Mouse (Mus musculus) gastrocnemius, postnatal 10 days (tissue): ENCODE data around the gene Olfr1220. TPM values are rescaled to one million over a fixed set of nuclear protein-coding genes. Genes with fewer than 3 reads are reported as not detected.

ENCODE experiments used
- DNase-seq: peaks from one replicate; pipeline ENCODE4 v3.0.0; 2021; ENCODE audit warnings: mixed read lengths
- long read RNA-seq, 2 experiments: library from polyadenylated mRNA; stranded (forward); transcript quantifications; one replicate each; pipeline ENCODE4 v2.0.0; 2021
- total RNA-seq, 2 experiments: library from RNA; stranded (reverse); gene quantifications; 2 replicates each; pipeline ENCODE4 v1.2.3; 2021

Gene Olfr1220
- total RNA-seq, result not detected
- long read RNA-seq, experiment 1, result 0 reads
- long read RNA-seq, experiment 2, result 0 reads

DNA sequence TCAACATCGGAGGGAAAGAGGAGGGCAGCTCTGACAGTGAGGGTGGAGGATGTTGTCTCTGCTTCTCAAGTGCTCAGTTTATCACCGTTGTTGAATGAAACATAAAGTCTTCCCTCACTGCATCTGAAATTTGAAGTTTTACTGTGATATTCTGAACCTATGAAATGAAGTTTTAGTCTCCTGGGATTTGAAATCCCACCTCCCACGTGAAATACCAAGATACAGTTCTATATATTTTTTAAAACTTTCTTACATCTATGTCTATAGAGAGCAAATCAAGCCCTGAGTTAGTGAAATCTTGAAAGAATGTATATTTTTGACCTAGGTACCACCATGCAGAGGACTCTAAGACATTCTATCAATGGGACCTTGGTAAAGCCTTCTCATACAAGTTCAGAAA, at the start of gene Olfr1220:
TSS of gene Olfr1220 (minus strand) at position 101 of the 400 bp plus-strand sequence.
- no peak for DNase-seq

- no peak for DNase-seq
These were observed 44.8 kb upstream of the Olfr1220 start, which contains the start of gene Olfr1223 for GRCm38 (mm10) chr2:89151460-89151859. Olfr1223 (minus strand) TSS chr2:89151560.

DNA sequence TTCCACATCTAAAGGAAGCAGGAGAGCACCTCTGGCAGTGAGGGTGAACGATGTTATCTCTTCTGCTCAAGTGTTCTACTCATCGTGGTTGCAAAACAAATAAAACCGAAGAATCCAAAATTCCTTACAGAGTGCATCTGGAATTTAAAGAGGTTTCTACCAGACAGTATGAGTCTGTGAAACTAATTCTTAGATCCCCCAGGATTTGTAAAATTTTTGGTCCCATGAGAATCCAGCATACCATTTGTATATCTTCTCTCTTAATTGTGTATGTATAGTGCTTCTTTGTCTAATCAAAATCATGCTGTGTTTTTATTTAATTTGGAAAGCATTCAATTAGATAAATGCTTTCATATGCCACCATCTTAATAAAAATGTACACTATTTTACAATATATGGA, 26.3 kb upstream of the Olfr1220 start, which contains the start of gene Olfr1222:
TSS of gene Olfr1222 (minus strand) at position 101 of the 400 bp plus-strand sequence.
- no peak for DNase-seq

GRCm38 (mm10) chr2:89117183-89117582, 10.5 kb upstream of the Olfr1220 start, which contains the start of gene Olfr1221:
Olfr1221 (minus strand) TSS chr2:89117283.
- DNase-seq, result no peak

GRCm38 (mm10) chr2:89105651-89106050, 984 bp downstream of the Olfr1220 start:
- no peak for DNase-seq

DNA sequence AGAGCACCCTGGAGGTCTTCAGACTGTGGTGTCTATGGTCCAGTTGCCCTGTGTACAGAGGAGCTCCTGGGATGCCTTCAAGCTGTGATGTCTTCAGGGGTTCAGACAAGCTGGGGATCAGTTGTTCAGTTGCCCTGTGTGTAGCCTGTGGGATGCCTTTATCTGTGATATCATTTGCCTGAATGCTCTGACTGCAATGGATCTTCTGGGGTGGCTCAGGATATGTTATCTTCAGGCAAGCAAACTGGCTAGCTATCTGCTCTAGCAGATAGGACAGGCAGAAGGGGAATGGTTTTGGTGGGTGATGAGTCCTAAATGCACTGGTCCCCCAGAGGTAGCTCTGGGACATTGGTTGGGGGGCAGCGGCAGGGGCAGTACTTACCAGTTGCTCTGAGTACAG, 12.8 kb downstream of the Olfr1220 start:
- no peak for DNase-seq

GRCm38 (mm10) chr2:89083413-89083812, 23.2 kb downstream of the Olfr1220 start, which contains the start of gene Olfr1219:
Olfr1219 (minus strand) TSS chr2:89083513.
- no peak for DNase-seq

DNA sequence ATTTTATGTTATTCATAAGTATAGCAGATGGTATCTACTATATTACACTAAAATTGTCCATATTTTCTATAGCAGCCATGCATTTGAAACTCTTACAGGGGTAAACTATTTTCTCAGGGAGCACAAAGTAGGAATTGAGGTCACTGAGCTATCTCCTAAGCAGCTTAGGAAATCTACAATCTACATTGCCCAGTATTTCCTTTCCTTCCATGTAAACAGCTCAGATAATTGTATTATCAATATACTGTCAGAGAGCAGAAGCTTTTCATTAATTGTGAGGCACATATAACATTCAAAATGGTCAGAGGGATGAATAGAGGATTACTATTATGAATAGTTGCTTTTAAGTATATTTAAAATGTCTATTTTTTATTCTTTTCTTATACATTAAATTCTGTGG, 25.1 kb downstream of the Olfr1220 start:
- DNase-seq, result no peak

DNA sequence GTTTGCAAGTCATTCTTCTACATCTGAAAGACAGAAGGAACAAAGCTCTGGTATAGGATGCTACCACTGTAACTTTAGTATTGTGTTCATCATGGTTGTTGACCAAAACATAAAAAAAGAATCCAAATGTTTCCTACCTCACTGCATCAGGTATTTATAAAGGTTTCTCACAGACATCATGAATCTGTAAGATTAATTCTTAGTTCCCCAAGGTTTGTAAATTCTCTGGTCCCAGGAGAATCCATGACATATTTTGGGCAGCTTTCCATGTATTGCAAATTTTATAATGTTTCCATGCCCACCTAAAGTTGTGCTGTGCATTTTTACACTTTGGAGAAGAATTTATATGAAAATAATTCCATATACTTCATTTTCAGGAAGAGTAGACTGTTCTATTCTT, 45.5 kb downstream of the Olfr1220 start, which contains the start of gene Olfr1218:
TSS of gene Olfr1218 (minus strand) at position 101 of the 400 bp plus-strand sequence.
- DNase-seq, result no peak

Other genes with a start within 250 kb of the Olfr1220 start
- gene Olfr1206, start 243.6 kb downstream of the Olfr1220 start, total RNA-seq, result not detected
- not detected for gene Olfr1208, start 204.5 kb downstream of the Olfr1220 start, total RNA-seq
- not detected for gene Olfr1209, start 191.7 kb downstream of the Olfr1220 start, total RNA-seq
- not detected for gene Olfr1211, start 168.7 kb downstream of the Olfr1220 start, total RNA-seq
- gene Olfr1212, start 152.9 kb downstream of the Olfr1220 start, total RNA-seq, result not detected
- not detected for gene Gm13762, start 126.6 kb downstream of the Olfr1220 start, total RNA-seq
- gene Olfr1214, start 114.2 kb downstream of the Olfr1220 start, total RNA-seq, result not detected
- gene Olfr1215, start 99.9 kb downstream of the Olfr1220 start, total RNA-seq, result not detected
- gene Olfr1216, start 88.5 kb downstream of the Olfr1220 start, total RNA-seq, result not detected
- gene Olfr1217, start 74.8 kb downstream of the Olfr1220 start, total RNA-seq, result not detected
- not detected for gene Olfr1218, start 45.6 kb downstream of the Olfr1220 start, total RNA-seq
- not detected for gene Olfr1219, start 23.3 kb downstream of the Olfr1220 start, total RNA-seq
- not detected for gene Olfr1221, start 10.4 kb upstream of the Olfr1220 start, total RNA-seq
- not detected for gene Olfr1222, start 26.2 kb upstream of the Olfr1220 start, total RNA-seq
- gene Olfr1223, start 44.7 kb upstream of the Olfr1220 start, total RNA-seq, result not detected
- gene Olfr1224-ps1, start 57.3 kb upstream of the Olfr1220 start, total RNA-seq, result not detected
- gene Olfr1225, start 67.8 kb upstream of the Olfr1220 start, total RNA-seq, result not detected
- not detected for gene Olfr1226, start 93.2 kb upstream of the Olfr1220 start, total RNA-seq
- not detected for gene Olfr1228, start 147.2 kb upstream of the Olfr1220 start, total RNA-seq
- gene Olfr1229, start 181.2 kb upstream of the Olfr1220 start, total RNA-seq, result not detected
- not detected for gene Olfr1230, start 190.4 kb upstream of the Olfr1220 start, total RNA-seq
- gene Olfr1231, start 200.2 kb upstream of the Olfr1220 start, total RNA-seq, result not detected
- not detected for gene Olfr1232, start 222.8 kb upstream of the Olfr1220 start, total RNA-seq
- gene Olfr1233, start 235.6 kb upstream of the Olfr1220 start, total RNA-seq, result not detected